Mouse (Mus musculus) brain, embryonic 14.5 days (tissue): Measurements from ENCODE around the gene Hes7. TPM values are rescaled to one million over a fixed set of nuclear protein-coding genes. Genes with fewer than 3 reads are reported as not detected.

Source experiments
- DNase-seq: peaks from one replicate; pipeline ENCODE4 v3.0.0-alpha.2; 2011; ENCODE audit warnings: low read depth
- CTCF ChIP-seq: fragments of 200-500 bp; IDR thresholded peaks from 2 replicates; pipeline ENCODE4 v1.5.1; 2012; ENCODE audit warnings: inconsistent platforms, mild to moderate bottlenecking, moderate library complexity, borderline replicate concordance; ENCODE audit not compliant: insufficient read depth, insufficient read length; ENCODE audit errors: extremely low read depth
- POLR2A ChIP-seq: fragments of 200-500 bp; IDR thresholded peaks from 2 replicates; pipeline ENCODE4 v1.6.1; 2012; ENCODE audit warnings: mild to moderate bottlenecking, inconsistent platforms, borderline replicate concordance; ENCODE audit not compliant: poor library complexity, insufficient read depth, insufficient read length, severe bottlenecking; ENCODE audit errors: extremely low read depth
- polyA plus RNA-seq: library from polyadenylated mRNA; depleted of rRNA; stranded (reverse); fragments of >200 nt; gene quantifications from 2 replicates; pipeline ENCODE4 v1.2.3, GENCODE M21; 2012

Gene Hes7
- polyA plus RNA-seq, 1 experiment: 0.45 TPM

DNA sequence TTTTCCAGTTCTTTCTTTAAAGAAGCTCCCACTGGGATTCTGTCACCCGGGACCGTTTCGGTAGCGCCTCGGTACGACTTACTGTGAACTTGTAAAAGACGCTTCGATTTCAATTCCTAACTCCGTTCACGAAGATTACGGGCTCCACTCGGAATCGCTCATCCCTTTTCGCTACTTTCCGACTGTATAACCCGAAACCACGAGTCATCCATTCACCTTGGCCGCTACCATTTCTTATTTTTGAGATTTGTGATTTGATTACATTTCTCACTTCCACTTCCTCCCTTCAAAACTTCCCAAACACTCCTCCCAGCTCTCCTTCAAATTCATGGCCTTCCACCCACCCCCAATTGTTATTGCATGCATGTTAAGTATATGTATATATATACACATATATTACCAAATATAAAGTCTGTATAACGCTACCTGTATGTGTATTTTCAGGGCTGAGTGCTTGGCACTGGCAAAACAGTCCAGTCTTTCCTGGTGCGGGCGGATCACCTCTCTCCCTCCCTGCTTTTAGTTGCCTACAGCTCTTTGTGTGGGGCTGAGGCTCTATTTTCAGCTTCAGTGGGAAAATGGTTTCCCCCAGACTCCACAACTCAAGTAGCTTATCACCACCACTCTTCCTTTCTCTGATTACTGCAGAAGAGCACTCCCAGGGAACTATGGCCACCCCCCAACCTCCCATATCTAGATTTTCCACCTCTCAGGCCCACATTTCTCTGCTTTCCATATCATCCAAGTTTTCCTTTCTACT, 9.0 kb upstream of the Hes7 start:
- peak; percentile 38 for DNase-seq
- TF ChIP-seq CTCF (no peak), POLR2A (no peak)

DNA sequence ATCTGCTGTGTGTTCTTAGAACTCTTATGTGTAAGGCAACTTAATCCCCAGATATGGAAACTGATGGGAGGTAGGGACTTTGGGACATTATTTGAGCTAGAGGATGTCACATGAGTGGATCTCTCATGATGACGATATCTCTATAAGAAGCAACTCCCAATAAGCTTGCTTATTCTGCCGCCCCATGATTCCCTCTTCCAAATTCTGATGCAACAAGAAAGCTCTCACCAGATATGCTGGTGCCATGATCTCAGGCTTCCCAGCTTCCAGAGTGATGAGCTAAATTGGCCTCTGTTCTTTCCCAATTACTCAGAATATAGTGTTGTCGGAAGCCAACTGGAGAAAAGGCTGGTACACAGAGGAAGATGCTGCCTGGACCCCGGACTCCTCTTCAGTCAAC, 8.3 kb upstream of the Hes7 start:
- TF ChIP-seq POLR2A (no peak), CTCF (no peak)
- DNase-seq: peak; percentile 8

DNA sequence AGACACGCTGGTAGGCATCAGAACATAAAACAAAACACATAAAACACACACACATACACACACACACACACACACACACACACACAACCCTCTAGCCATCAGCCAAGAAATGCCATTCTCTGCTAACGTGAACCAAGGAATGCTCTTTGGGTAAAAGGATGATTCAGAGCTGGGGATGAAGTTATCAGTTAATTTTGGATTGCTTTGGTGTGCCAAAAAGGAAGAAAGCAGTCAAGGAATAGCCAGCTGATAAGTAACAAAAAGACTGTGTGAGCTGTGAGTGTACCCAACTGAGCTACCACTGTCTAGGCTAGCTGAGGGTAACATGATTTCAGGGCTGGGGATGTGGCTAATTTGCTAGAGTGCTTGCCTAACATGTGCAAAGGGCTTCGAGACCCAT, 6.2 kb upstream of the Hes7 start:
- DNase-seq: no peak
- TF ChIP-seq CTCF (no peak), POLR2A (no peak)

GRCm38 (mm10) chr11:69114621-69115020, 5.6 kb upstream of the Hes7 start:
- no peak for DNase-seq
- TF ChIP-seq CTCF: no peak
- no peak for TF ChIP-seq POLR2A

- TF ChIP-seq CTCF (no peak), POLR2A (no peak)
- DNase-seq: no peak
Observed at GRCm38 (mm10) chr11:69116843-69117242, 3.4 kb upstream of the Hes7 start.

DNA sequence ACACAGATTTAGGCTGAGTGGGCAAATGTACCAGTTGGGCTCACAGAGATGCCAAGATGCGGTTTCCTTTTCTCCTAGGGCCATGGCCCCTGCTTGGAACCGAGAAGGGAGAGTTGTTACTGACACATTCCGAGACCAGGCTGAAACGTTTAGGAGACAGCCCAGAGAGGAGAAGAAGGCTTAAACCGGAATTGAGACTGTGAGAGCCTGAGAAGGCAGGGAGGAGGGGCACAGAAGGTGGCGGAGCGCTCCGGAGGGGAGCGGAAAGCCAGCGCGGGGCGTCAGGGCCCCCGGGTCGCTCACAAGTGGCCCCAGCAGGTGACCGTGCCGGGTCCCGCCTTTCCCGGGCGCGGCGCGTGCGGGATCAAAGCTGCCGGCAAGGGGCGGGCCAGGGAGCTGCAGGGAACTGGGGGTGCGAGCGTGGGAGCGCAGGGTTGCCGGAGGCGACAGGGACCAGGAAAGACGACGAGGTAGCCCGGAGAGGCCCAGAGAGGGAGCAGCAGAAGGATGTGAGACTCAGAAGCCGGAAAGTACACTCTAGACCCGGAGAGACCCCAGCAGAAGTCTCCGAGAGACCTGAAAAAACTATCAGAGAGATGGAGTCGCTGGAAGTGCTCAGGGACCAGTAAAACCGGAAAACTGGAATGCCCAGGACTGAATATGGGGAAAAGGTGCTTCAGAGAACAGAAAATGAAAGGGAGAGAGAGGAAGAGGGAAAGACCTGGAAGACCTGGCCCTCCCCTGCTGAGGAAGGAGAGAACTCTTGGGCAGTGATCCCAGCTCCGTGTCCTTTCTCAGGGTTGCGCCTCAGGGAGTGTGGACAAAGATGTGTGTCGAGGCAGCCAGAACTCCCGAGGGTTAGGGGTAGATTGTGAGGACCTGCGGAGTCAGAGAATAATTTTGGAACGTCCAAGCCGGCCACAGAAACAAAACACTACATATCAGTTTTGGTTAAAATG, 2.2 kb upstream of the Hes7 start:
- TF ChIP-seq CTCF (no peak), POLR2A (no peak)
- peak; percentile 70 for DNase-seq

DNA sequence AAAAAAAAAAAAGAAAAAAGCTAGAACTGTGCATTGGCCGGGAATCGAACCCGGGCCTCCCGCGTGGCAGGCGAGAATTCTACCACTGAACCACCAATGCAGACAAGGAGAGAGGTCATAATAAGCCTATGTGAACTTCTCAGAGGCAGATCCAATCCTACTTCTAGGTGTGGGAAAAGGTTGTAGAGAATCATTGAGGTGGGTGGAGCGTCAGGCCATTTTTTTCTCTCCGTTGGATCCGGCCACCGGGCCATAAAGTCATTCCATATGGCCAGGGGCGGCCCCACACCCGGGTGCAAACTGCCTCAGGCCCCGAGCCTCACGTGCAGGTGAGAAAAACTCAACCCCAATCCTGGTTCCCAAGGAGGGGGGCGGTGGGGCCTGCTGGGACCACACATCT, 1.4 kb upstream of the Hes7 start:
- peak; percentile 91 for DNase-seq
- no peak for TF ChIP-seq CTCF
- TF ChIP-seq POLR2A: no peak

DNA sequence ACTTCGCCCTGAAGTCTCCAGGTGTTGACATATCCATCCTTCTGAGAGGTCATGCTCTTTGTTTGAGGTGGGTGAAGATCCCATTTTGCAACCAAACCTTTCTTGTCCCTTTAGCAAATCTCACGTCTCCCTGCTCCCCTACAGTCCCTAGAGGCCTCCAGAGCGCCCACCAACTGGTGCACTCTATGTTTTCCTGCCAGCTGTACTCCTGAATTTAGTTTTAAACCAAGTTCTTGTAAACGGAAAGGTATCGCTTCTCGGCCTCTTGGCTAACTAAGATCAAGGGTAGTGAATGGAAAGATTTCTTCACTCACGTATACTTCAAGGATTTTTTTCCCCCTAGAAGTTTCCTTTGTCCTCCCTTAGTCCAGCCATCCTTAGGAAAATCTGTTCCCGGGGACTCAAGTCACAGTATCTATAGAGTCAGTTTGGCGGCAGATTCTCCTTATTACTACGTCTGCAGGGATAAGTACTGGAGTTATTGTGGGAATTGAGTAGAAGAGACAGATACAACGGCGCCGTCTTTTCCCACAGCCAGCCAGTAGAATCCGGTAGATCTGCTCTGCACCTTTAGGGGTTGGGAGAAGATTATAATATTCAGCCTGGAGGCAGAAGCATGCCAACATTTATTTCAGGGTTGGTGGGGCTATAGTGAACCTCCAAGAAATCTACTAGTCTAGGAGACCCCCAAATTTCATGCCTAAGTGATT, 603 bp upstream of the Hes7 start:
- TF ChIP-seq POLR2A (no peak), CTCF (no peak)
- DNase-seq: peak; percentile 2

- TF ChIP-seq POLR2A: no peak
- TF ChIP-seq CTCF: no peak
- DNase-seq: peak; percentile 40
Observed at GRCm38 (mm10) chr11:69121001-69121740, 967 bp downstream of the Hes7 start.

- peak; percentile 55 for DNase-seq
- TF ChIP-seq CTCF: no peak
- no peak for TF ChIP-seq POLR2A
Observed at GRCm38 (mm10) chr11:69121741-69122335, 1.6 kb downstream of the Hes7 start.

GRCm38 (mm10) chr11:69122336-69122951, 2.2 kb downstream of the Hes7 start, which contains the start of gene 9130213A22Rik:
Gene 9130213A22Rik, minus strand, starts transcription at chr11:69122589.
- DNase-seq: peak; percentile 94
- TF ChIP-seq CTCF: peak; percentile 48
- no peak for TF ChIP-seq POLR2A
